Mouse (Mus musculus) pancreas, adult 10 weeks (tissue): ENCODE measurements around the gene Nkapd1. TPM values are rescaled to one million over a fixed set of nuclear protein-coding genes. Genes with fewer than 3 reads are reported as not detected.

Experiments used
- polyA plus RNA-seq: library from polyadenylated mRNA; stranded (reverse); fragments of 350-450 nt; fragmentation: Illumina TruSeq; extraction: RNeasy Lipid Tissue Mini Kit (QIAGEN cat#74804); gene quantifications from one replicate; pipeline ENCODE4 v1.2.3, GENCODE M21; 2015; ENCODE audit warnings: low read depth, low replicate concordance; ENCODE audit not compliant: insufficient read depth

Nkapd1 gene
- polyA plus RNA-seq = 5.2 TPM

GRCm38 (mm10) chr9:50616766-50617603 lies at the start of gene Nkapd1, which contains the start of gene Pih1d2:
Gene Nkapd1, minus strand, starts transcription at chr9:50617464.
Gene Pih1d2, plus strand, starts transcription at chr9:50617321.

GRCm38 (mm10) chr9:50659392-50660217 lies 42.3 kb upstream of the Nkapd1 start, which contains the start of gene Dlat:
Gene Dlat, minus strand, starts transcription at chr9:50659780.

GRCm38 (mm10) chr9:50603189-50603997 lies 13.9 kb downstream of the Nkapd1 start, which contains the start of the genes Sdhd and Timm8b:
Gene Sdhd, minus strand, starts transcription at chr9:50603812.
Gene Timm8b, plus strand, starts transcription at chr9:50603910.

GRCm38 (mm10) chr9:50561145-50561917 lies 55.9 kb downstream of the Nkapd1 start, which contains the start of gene Tex12:
Gene Tex12, minus strand, starts transcription at chr9:50561325.

Other genes with a start within 250 kb of the Nkapd1 start
- gene Plet1, start 122.9 kb downstream of the Nkapd1 start, polyA plus RNA-seq = 3.4 TPM
- 13.8 TPM for gene Pts, start 88.7 kb downstream of the Nkapd1 start, polyA plus RNA-seq
- gene Il18, start 62.6 kb downstream of the Nkapd1 start, polyA plus RNA-seq = 4.1 TPM
- 0.39 TPM for gene Bco2, start 62.3 kb downstream of the Nkapd1 start, polyA plus RNA-seq
- not detected for gene Tex12, start 56.1 kb downstream of the Nkapd1 start, polyA plus RNA-seq
- 33.8 TPM for gene Sdhd, start 13.7 kb downstream of the Nkapd1 start, polyA plus RNA-seq
- 34.4 TPM for gene Timm8b, start 13.6 kb downstream of the Nkapd1 start, polyA plus RNA-seq
- 0.74 TPM for gene Pih1d2, start 143 bp downstream of the Nkapd1 start, polyA plus RNA-seq
- 5.9 TPM for gene Dlat, start 42.3 kb upstream of the Nkapd1 start, polyA plus RNA-seq
- gene Dixdc1, start 122.1 kb upstream of the Nkapd1 start, polyA plus RNA-seq = 4.0 TPM
- gene 2310030G06Rik, start 129.1 kb upstream of the Nkapd1 start, polyA plus RNA-seq = 8.6 TPM
- gene Cryab, start 133.9 kb upstream of the Nkapd1 start, polyA plus RNA-seq = 37.8 TPM
- 4.5 TPM for gene Hspb2, start 134.9 kb upstream of the Nkapd1 start, polyA plus RNA-seq
- 0.90 TPM for gene Fdxacb1, start 150.8 kb upstream of the Nkapd1 start, polyA plus RNA-seq
- 6.7 TPM for gene Alg9, start 157.6 kb upstream of the Nkapd1 start, polyA plus RNA-seq
- gene 1110032A03Rik, start 158.1 kb upstream of the Nkapd1 start, polyA plus RNA-seq = 11.6 TPM
- 4.9 TPM for gene Ppp2r1b, start 227.8 kb upstream of the Nkapd1 start, polyA plus RNA-seq